ENCODE assay signal across 19 mouse cellular contexts in the genomic region with DNA sequence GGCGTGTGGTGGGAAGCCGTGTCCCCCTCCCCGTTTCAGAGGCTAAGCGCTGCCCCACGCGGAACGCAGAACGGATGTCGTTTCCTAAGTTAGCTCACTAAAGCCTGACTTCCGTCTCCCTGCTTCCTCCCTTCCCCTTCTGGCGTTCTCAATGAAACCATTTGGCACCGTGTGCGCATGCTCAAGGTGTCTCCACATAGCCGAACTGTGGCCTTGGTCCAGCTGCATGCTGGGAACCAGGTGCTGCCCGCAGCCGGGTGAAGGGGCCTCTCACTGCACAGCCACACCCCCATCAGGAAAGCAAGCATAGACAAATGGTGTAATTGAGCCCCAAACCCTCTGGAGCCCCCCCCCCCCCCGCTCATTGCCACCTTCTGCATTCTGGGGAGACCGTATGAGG. TPM values are rescaled to one million over a fixed set of nuclear protein-coding genes. Genes with fewer than 3 reads are reported as not detected.
DNase-seq lines count a peak whose midpoint lies in the region; ATAC-seq lines count a peak whose summit lies in the region.
"Had no signal": no experiment of that assay in that cellular context is flagged by ENCODE, and none has a peak within 500 bp of the region (broad histone marks: within the 10 kb centered on the region; RNA-seq: fewer than 3 reads in every experiment).

No protein-coding gene starts in this region.

- no peaks in the 10 kb centered on the region for H3K9me3 ChIP-seq in liver, embryonic 12.5 days (replicated peaks)
- no peaks in the 10 kb centered on the region for H3K9me3 ChIP-seq in liver, embryonic 11.5 days (ENCODE audit: control insufficient read depth, low read length)
- no peaks in the 10 kb centered on the region for H3K9me3 ChIP-seq in midbrain, embryonic 15.5 days
- H3K9me3 ChIP-seq: neural tube, embryonic 13.5 days had no signal

- WGBS in liver, embryonic 12.5 days (ENCODE audit: insufficient replicate concordance), result 77% methylated on average over 18 of the region's 18 CpGs
- WGBS in liver, embryonic 11.5 days, result 82% methylated on average over 18 of the region's 18 CpGs
- 87% methylated on average over 18 of the region's 18 CpGs for WGBS in midbrain, embryonic 15.5 days

- no peak overlapping the region for H3K9ac ChIP-seq in liver, embryonic 12.5 days
- H3K9ac ChIP-seq in liver, embryonic 11.5 days (ENCODE audit: low read depth, low read length), result no peak overlapping the region
- H3K9ac ChIP-seq in midbrain, embryonic 15.5 days, result no peak overlapping the region
- H3K9ac ChIP-seq: liver, embryonic 14.5 days; neural tube, embryonic 13.5 days had no signal

- H3K27me3 ChIP-seq in liver, embryonic 12.5 days (replicated peaks), result 0 out of 2 replicates have a peak, but pooled peaks cover 5% of the 10 kb centered on the region
- H3K27me3 ChIP-seq in liver, embryonic 11.5 days (replicated peaks; ENCODE audit: control insufficient read depth, insufficient read depth, low read length), result no peaks in the 10 kb centered on the region
- no peaks in the 10 kb centered on the region for H3K27me3 ChIP-seq in midbrain, embryonic 15.5 days (replicated peaks)
- H3K27me3 ChIP-seq: neural tube, embryonic 13.5 days had no signal

- no peaks in the 10 kb centered on the region for H3K36me3 ChIP-seq in liver, embryonic 12.5 days
- no peaks in the 10 kb centered on the region for H3K36me3 ChIP-seq in liver, embryonic 11.5 days (ENCODE audit: control insufficient read depth, insufficient read depth, low read length)
- H3K36me3 ChIP-seq in midbrain, embryonic 15.5 days (replicated peaks), result no peaks in the 10 kb centered on the region
- H3K36me3 ChIP-seq: neural tube, embryonic 13.5 days had no signal

- ATAC-seq in liver, embryonic 12.5 days, result 0 out of 2 replicates have a peak, but pooled peaks have one; percentile 9
- no peak for ATAC-seq in liver, embryonic 11.5 days (replicated peaks; ENCODE audit: low FRiP score)
- ATAC-seq in inflammation-experienced regulatory T-cells, adult 6 months, result no peak
- no peak for ATAC-seq in midbrain, embryonic 15.5 days (replicated peaks)

- no peaks in the 10 kb centered on the region for H3K4me1 ChIP-seq in liver, embryonic 12.5 days
- no peaks in the 10 kb centered on the region for H3K4me1 ChIP-seq in liver, embryonic 11.5 days (replicated peaks; ENCODE audit: control insufficient read depth, insufficient read depth, low read length)
- H3K4me1 ChIP-seq in midbrain, embryonic 15.5 days, result no peaks in the 10 kb centered on the region; the same call in 1 of the 2 replicates

- H3K27ac ChIP-seq in liver, embryonic 12.5 days, result no peak overlapping the region
- no peak overlapping the region for H3K27ac ChIP-seq in liver, embryonic 11.5 days (ENCODE audit: low read depth, low read length)
- no peak overlapping the region for H3K27ac ChIP-seq in midbrain, embryonic 15.5 days
- H3K27ac ChIP-seq: liver, embryonic 14.5 days; neural tube, embryonic 13.5 days had no signal

- no peak overlapping the region for H3K4me3 ChIP-seq in liver, embryonic 12.5 days
- H3K4me3 ChIP-seq in liver, embryonic 11.5 days (ENCODE audit: low read depth, low read length), result no peak overlapping the region
- no peak overlapping the region for H3K4me3 ChIP-seq in midbrain, embryonic 15.5 days
- H3K4me3 ChIP-seq: erythroblast, embryonic 14.5 days; neural tube, embryonic 13.5 days had no signal

- DNase-seq in liver, embryonic 11.5 days (ENCODE audit: low spot score), result no peak
- DNase-seq in cerebellum, adult 9-11 months, result peak; percentile 79
- peak; percentile 50 for DNase-seq in kidney, adult 9 months
- DNase-seq in adrenal gland, adult 8-10 months, result no peak
- DNase-seq: embryo, embryonic 11 days; heart, postnatal 10 days; lung, postnatal 36 days; midbrain, embryonic 14.5 days had no signal

- no peak overlapping the region for H3K4me2 ChIP-seq in liver, embryonic 12.5 days
- no peak overlapping the region for H3K4me2 ChIP-seq in liver, embryonic 11.5 days
- H3K4me2 ChIP-seq in midbrain, embryonic 15.5 days, result no peak overlapping the region
- H3K4me2 ChIP-seq: neural tube, embryonic 13.5 days had no signal

RNA-seq across cellular contexts. Expression of gene 1700021F07Rik, which starts 13.0 kb away (rescaled TPM):
- polyA plus RNA-seq in liver, embryonic 12.5 days (2016; fragmentation: Nextera tagmentation; extraction: Ambion mirVana), result not detected in 2 replicates
- polyA plus RNA-seq in liver, embryonic 11.5 days (2014; fragmentation: Nextera tagmentation; extraction: Ambion mirVana), result not detected in 2 replicates
- not detected for total RNA-seq in adrenal gland, adult 8-10 months (2022)
- polyA plus RNA-seq in inflammation-experienced regulatory T-cells, adult 6 months (2017; shearing (Covaris generic)), result not detected
- not detected in 2 replicates for polyA plus RNA-seq in midbrain, embryonic 15.5 days (2015; fragmentation: Nextera tagmentation; extraction: Ambion mirVana)
- total RNA-seq: CH12.LX; gastrocnemius, postnatal 4 days; heart, postnatal 10 days; left cerebral cortex, adult 8-10 months had no signal
- polyA plus RNA-seq: erythroblast, embryonic 14.5 days; large intestine, adult 2 months; liver, embryonic 14.5 days; midbrain, embryonic 14.5 days; neural tube, embryonic 13.5 days; thymus, postnatal 0 days had no signal

RNA-seq across cellular contexts. Expression of gene Ankrd60, which starts 42.8 kb away (rescaled TPM):
- polyA plus RNA-seq in liver, embryonic 12.5 days (2016; fragmentation: Nextera tagmentation; extraction: Ambion mirVana), result not detected in 2 replicates
- not detected in 2 replicates for polyA plus RNA-seq in liver, embryonic 11.5 days (2014; fragmentation: Nextera tagmentation; extraction: Ambion mirVana)
- total RNA-seq in adrenal gland, adult 8-10 months (2022), result not detected
- polyA plus RNA-seq in inflammation-experienced regulatory T-cells, adult 6 months (2017; shearing (Covaris generic)), result not detected
- not detected in 2 replicates for polyA plus RNA-seq in midbrain, embryonic 15.5 days (2015; fragmentation: Nextera tagmentation; extraction: Ambion mirVana)
- total RNA-seq: CH12.LX; gastrocnemius, postnatal 4 days; heart, postnatal 10 days; left cerebral cortex, adult 8-10 months had no signal
- polyA plus RNA-seq: erythroblast, embryonic 14.5 days; large intestine, adult 2 months; liver, embryonic 14.5 days; midbrain, embryonic 14.5 days; neural tube, embryonic 13.5 days had no signal

Comparison
In these comparisons a context has a peak if more than half of its experiments do, and no peak if none do; other contexts are left out.
1. DNase-seq: peak in cerebellum, adult 9-11 months (single experiment) and kidney, adult 9 months (single experiment); none in liver, embryonic 11.5 days (single experiment) and adrenal gland, adult 8-10 months (single experiment).